Mouse (Mus musculus) forebrain, embryonic 10.5 days (tissue): ENCODE measurements at regions not wholly inside any gene's neighbourhood (a gene's known extent, or its start where the extent isn't known, plus 50 kb on each side); places are given as distances from the start of the nearest gene placed in this dataset.

Source experiments
- DNase-seq: peaks from one replicate; pipeline ENCODE4 v3.0.0-alpha.2; 2017; ENCODE audit warnings: low spot score; ENCODE audit errors: extremely low spot score
- H3K27ac ChIP-seq: fragments of 300-500 bp; sonication (generic); 2 replicates; pipeline ENCODE4 v1.5.1; 2016; ENCODE audit warnings: mild to moderate bottlenecking
- H3K27me3 ChIP-seq: fragments of 300-500 bp; sonication (generic); 2 replicates; pipeline ENCODE4 v1.6.1; 2016; ENCODE audit warnings: mild to moderate bottlenecking; ENCODE audit not compliant: poor library complexity, severe bottlenecking
- H3K36me3 ChIP-seq: fragments of 300-500 bp; sonication (generic); replicated peaks from 2 replicates; pipeline ENCODE4 v1.6.1; 2016; ENCODE audit warnings: mild to moderate bottlenecking, moderate library complexity
- H3K4me1 ChIP-seq: fragments of 300-500 bp; sonication (generic); 2 replicates; pipeline ENCODE4 v1.6.1; 2016
- H3K4me3 ChIP-seq: fragments of 300-500 bp; sonication (generic); 2 replicates; pipeline ENCODE4 v1.5.1; 2016; ENCODE audit warnings: mild to moderate bottlenecking, moderate library complexity
- H3K9me3 ChIP-seq: fragments of 300-500 bp; sonication (generic); 2 replicates; pipeline ENCODE4 v1.6.1; 2016; ENCODE audit warnings: mild to moderate bottlenecking, moderate library complexity
- WGBS: fragments of 180-500 bp; shearing (Covaris S2); methylation state at CpG from one replicate; pipeline ENCODE4 v1.1.7; 2016; 5-methylcytosine and 5-hydroxymethylcytosine counted together

- H3K36me3 ChIP-seq = no peaks in the 10 kb centered on the region
- WGBS = 8% methylated on average over 10 of the region's 10 CpGs
- H3K27me3 ChIP-seq = peaks cover 39% of the 10 kb centered on the region
- H3K4me1 ChIP-seq = peaks cover 19% of the 10 kb centered on the region
- peaks cover 3% of the 10 kb centered on the region; the same call in 1 of the 2 replicates for H3K9me3 ChIP-seq
- no peak for DNase-seq
- peak overlapping the region; percentile 40; the same call in 1 of the 2 replicates for H3K27ac ChIP-seq
- no peak overlapping the region for H3K4me3 ChIP-seq
These were observed 115.1 kb upstream of the Med13l start for GRCm38 (mm10) chr5:118445252-118445987.

GRCm38 (mm10) chr5:118445988-118446280, 114.5 kb upstream of the Med13l start:
- Histone ChIP-seq H3K36me3 (no peaks in the 10 kb centered on the region), H3K9me3 (peaks cover 3% of the 10 kb centered on the region; the same call in 1 of the 2 replicates), H3K4me1 (peaks cover 20% of the 10 kb centered on the region), H3K27me3 (peaks cover 39% of the 10 kb centered on the region), H3K27ac (no peak overlapping the region), H3K4me3 (no peak overlapping the region)
- DNase-seq = no peak
- WGBS = 65% methylated on average over 1 of the region's 1 CpGs

- peaks cover 3% of the 10 kb centered on the region; the same call in 1 of the 2 replicates for H3K9me3 ChIP-seq
- no peak for DNase-seq
These were observed 113.6 kb upstream of the Med13l start for GRCm38 (mm10) chr5:118446878-118447277.

GRCm38 (mm10) chr5:118447366-118447765, 113.1 kb upstream of the Med13l start:
- Histone ChIP-seq H3K4me3 (no peak overlapping the region), H3K4me1 (peaks cover 34% of the 10 kb centered on the region), H3K9me3 (peaks cover 3% of the 10 kb centered on the region; the same call in 1 of the 2 replicates), H3K36me3 (no peaks in the 10 kb centered on the region), H3K27me3 (peaks cover 39% of the 10 kb centered on the region), H3K27ac (no peak overlapping the region)
- DNase-seq = no peak
- WGBS = 85% methylated on average over 5 of the region's 5 CpGs

More at GRCm38 (mm10) chr5:118446878-118447277, 113.6 kb upstream of the Med13l start:
- peaks cover 39% of the 10 kb centered on the region for H3K27me3 ChIP-seq
- H3K4me1 ChIP-seq = peaks cover 29% of the 10 kb centered on the region
- no peak overlapping the region for H3K27ac ChIP-seq
- no peak overlapping the region for H3K4me3 ChIP-seq
- WGBS = 89% methylated on average over 6 of the region's 6 CpGs
- no peaks in the 10 kb centered on the region for H3K36me3 ChIP-seq

- H3K4me3 ChIP-seq = no peak overlapping the region
- DNase-seq = no peak
- H3K4me1 ChIP-seq = peaks cover 37% of the 10 kb centered on the region
- H3K27ac ChIP-seq = no peak overlapping the region
- H3K36me3 ChIP-seq = no peaks in the 10 kb centered on the region
- H3K9me3 ChIP-seq = no peaks in the 10 kb centered on the region
- 71% methylated on average over 4 of the region's 4 CpGs for WGBS
- H3K27me3 ChIP-seq = peaks cover 34% of the 10 kb centered on the region
These were observed 111.5 kb upstream of the Med13l start for GRCm38 (mm10) chr5:118448884-118449515.

DNA sequence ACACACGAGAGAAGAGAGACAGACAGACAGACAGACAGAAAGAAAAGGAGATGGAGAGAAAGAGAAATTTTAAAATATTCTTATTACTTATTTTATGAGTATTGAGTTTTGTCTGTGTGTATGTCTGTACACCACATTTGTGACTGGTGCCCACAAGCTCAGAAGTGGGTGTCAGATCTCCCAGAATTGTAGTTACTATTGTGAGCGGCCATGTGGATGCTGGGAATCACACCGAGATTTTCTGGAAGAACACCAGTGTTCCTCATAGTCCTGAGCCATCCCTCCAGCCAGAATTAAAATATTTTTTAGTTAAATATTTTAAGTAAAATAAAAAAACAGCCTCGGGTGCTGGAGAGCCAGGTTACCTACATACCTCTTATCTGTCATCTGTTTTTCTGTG, 110.6 kb upstream of the Med13l start:
- no peaks in the 10 kb centered on the region for H3K36me3 ChIP-seq
- H3K9me3 ChIP-seq = no peaks in the 10 kb centered on the region
- H3K27me3 ChIP-seq = peaks cover 26% of the 10 kb centered on the region
- WGBS = 86% methylated on average over 4 of the region's 4 CpGs
- no peak overlapping the region for H3K27ac ChIP-seq
- DNase-seq = no peak
- no peak overlapping the region for H3K4me3 ChIP-seq
- H3K4me1 ChIP-seq = peaks cover 30% of the 10 kb centered on the region

DNA sequence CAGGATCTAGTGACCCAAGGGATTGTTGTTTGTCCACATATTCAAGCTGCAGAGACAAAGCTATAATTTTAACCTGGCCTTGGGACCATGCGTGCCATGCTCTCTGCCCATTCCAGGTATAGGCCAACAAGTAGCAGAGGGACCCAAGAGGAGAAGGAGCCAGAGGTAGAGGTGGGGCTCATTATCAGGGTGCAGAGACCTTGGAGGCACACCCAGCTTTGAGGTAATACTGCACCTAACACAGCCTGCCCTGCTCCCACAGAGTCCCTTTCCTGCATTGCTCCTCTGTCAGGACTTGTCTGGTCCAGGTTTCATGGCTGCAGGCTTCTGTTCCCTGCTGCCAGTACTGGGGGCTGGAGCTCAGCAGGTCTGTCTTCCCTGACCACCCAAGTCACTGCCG, 108.4 kb upstream of the Med13l start:
- no peaks in the 10 kb centered on the region for H3K9me3 ChIP-seq
- no peak overlapping the region for H3K4me3 ChIP-seq
- peak overlapping the region; percentile 48; the same call in 1 of the 2 replicates for H3K27ac ChIP-seq
- DNase-seq = no peak
- peaks cover 17% of the 10 kb centered on the region for H3K4me1 ChIP-seq
- WGBS = 80% methylated on average over 2 of the region's 2 CpGs
- no peaks in the 10 kb centered on the region for H3K36me3 ChIP-seq
- H3K27me3 ChIP-seq = peaks cover 5% of the 10 kb centered on the region; the same call in 1 of the 2 replicates

GRCm38 (mm10) chr5:118454096-118454495, 106.4 kb upstream of the Med13l start:
- Histone ChIP-seq H3K4me1 (peaks cover 27% of the 10 kb centered on the region), H3K9me3 (no peaks in the 10 kb centered on the region), H3K4me3 (no peak overlapping the region), H3K27me3 (peaks cover 3% of the 10 kb centered on the region; the same call in 1 of the 2 replicates), H3K36me3 (no peaks in the 10 kb centered on the region), H3K27ac (no peak overlapping the region)
- DNase-seq = no peak
- WGBS = 91% methylated on average over 1 of the region's 1 CpGs

DNA sequence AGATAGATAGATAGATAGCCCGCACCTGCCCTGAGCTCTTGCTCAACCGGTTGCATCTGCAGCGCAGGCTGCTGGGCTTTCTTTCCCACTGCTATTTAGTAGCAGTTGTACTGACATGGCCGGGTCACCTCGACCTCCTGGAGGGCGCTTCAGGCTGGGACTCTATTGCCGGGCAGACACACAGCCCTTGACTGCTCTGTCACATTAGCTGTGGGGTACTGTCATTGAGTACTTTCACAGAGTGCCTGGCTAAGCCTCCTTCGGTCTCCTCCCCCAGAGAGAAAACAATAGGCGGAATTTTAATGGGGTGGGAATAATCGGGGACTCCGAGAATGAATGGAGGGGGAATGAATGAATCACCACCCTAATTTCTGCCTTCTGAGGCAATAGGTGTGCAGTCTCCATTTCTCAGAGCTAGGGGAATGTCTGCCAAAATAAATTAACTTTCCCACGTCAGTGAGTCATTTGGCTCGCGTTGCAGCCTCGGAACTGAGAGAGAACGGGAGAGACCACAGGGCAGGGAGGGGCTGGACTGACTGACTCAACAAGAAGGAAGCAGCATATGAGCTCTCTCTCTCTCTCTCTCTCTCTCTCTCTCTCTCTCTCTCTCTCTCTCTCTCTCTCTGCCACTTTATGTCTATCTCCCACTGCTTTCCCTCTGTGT, 101.6 kb upstream of the Med13l start:
- DNase-seq = peak; percentile 70
- H3K27me3 ChIP-seq = peaks cover 20% of the 10 kb centered on the region
- peak overlapping the region; percentile 47 for H3K4me3 ChIP-seq
- H3K36me3 ChIP-seq = no peaks in the 10 kb centered on the region
- H3K4me1 ChIP-seq = peaks cover 50% of the 10 kb centered on the region
- 3% methylated on average over 16 of the region's 16 CpGs for WGBS
- H3K9me3 ChIP-seq = no peaks in the 10 kb centered on the region
- peak overlapping the region; percentile 87 for H3K27ac ChIP-seq

GRCm38 (mm10) chr5:118459391-118459792, 101.1 kb upstream of the Med13l start:
- Histone ChIP-seq H3K9me3 (no peaks in the 10 kb centered on the region), H3K4me3 (peak overlapping the region; percentile 47)

GRCm38 (mm10) chr5:118461967-118462366, 98.5 kb upstream of the Med13l start:
- H3K4me1 ChIP-seq = peaks cover 82% of the 10 kb centered on the region

More at GRCm38 (mm10) chr5:118459391-118459792, 101.1 kb upstream of the Med13l start:
- H3K27ac ChIP-seq = peak overlapping the region; percentile 87
- peak; percentile 76 for DNase-seq
- H3K36me3 ChIP-seq = no peaks in the 10 kb centered on the region
- under 1% methylated on average over 12 of the region's 12 CpGs for WGBS
- H3K27me3 ChIP-seq = peaks cover 26% of the 10 kb centered on the region
- peaks cover 56% of the 10 kb centered on the region for H3K4me1 ChIP-seq

DNA sequence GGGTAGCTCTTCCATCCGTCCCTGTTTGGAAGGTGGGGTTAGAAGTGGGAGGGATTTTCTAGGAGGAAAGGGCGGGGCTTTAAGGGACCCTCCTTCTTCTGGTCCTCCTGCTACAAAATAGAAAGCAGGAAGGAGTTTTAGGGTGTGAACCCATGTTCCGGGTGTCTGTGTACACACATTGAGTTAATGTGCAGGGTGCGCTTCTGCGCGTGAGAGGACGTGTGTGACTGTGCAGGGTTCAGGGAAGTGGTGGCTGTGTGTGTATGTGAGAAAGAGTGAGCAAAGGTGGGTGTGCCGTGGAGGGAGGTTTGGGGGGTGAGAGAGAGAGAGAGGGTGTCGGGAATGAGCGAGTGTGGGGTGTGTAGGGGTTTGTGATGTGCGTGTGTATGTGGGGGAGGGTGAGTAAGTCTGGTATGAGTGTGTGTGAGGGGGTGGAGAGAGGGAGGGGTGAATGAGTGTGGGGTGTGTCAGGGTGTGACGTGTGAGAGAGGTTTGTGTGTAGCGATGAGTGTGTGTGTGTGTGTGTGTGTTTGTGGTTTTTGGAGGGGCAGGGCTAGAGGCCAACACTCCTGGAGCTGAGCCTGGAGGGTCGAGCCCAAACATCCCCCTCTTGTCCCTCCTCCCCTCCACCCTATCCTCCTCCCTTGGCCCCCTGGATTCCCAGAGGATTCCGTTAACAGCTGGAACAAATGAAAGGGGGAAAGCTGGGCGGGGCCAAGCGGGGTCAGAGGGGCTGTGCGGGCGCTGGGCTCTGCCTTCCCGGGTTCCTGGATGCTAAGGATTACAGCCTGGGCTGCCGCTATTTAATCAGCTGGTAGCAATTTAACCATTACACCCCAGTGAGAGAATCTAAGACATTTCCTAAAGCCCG, 95.3 kb upstream of the Med13l start:
- Histone ChIP-seq H3K4me1 (peaks cover 76% of the 10 kb centered on the region), H3K4me3 (peak overlapping the region; percentile 46), H3K27ac (peak overlapping the region; percentile 88), H3K36me3 (no peaks in the 10 kb centered on the region), H3K9me3 (no peaks in the 10 kb centered on the region), H3K27me3 (peaks cover 25% of the 10 kb centered on the region)
- WGBS = 4% methylated on average over 22 of the region's 22 CpGs
- DNase-seq = peak; percentile 84

More at GRCm38 (mm10) chr5:118461967-118462366, 98.5 kb upstream of the Med13l start:
- WGBS = 56% methylated on average over 4 of the region's 4 CpGs
- peaks cover 28% of the 10 kb centered on the region for H3K27me3 ChIP-seq
- no peaks in the 10 kb centered on the region for H3K36me3 ChIP-seq
- H3K9me3 ChIP-seq = no peaks in the 10 kb centered on the region
- H3K4me3 ChIP-seq = no peak overlapping the region
- H3K27ac ChIP-seq = 0 out of 2 replicates have a peak overlapping the region, but pooled peaks have one; percentile 2
- no peak for DNase-seq
